Mouse (Mus musculus): ENCODE data around the gene Grin2c.

The Grin2c gene

GRCm38 (mm10) chr11:115283891-115284620 lies 17.0 kb upstream of the Grin2c start:
- DNase-seq (ENCODE audit: low spot score): no peak

GRCm38 (mm10) chr11:115283486-115283765 lies 16.4 kb upstream of the Grin2c start:
- DNase-seq (ENCODE audit: low spot score): no peak

GRCm38 (mm10) chr11:115282723-115283485 lies 15.9 kb upstream of the Grin2c start:
- DNase-seq (ENCODE audit: low spot score): no peak

DNA sequence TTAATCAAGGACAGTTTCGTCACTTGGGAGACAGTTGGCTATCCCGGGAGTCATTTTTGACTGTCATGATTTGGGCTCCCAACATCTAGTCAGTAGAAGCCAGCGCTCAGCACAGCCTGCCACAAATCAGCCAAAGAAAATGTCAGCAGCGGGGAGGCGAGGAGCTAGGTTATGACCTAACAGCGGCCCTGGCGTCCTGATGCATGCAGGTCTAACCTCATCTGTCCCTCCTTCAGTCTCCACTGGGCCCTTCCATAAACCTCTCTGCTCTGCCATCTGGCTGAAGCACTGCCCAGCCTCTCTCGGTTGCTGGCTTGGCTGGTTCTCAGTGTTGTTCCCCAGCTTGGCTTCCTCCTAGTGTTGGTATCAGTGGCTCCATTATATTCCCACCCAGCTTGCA lies 15.3 kb upstream of the Grin2c start:
- no peak for DNase-seq (ENCODE audit: low spot score)

GRCm38 (mm10) chr11:115279726-115280125 lies 12.7 kb upstream of the Grin2c start:
- no peak for DNase-seq (ENCODE audit: low spot score)

DNA sequence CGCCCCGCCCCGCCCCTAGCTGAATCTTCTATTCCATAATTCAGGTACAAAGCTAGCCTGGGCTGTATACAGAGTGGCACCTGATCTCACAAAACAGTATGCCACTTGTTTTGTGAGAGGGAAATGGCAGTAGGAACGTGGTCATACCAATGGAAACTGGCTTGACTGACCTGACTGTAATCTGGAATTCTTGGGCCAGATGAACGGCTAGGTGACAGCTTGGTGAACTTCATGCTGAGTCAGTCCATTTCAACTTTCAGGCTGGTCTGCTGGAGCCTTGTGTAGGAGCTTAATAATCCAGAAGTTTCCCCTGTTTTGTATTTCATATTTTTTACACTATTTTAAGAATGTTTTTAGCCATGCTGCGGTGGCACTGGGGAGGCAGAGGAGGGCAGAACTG lies 11.1 kb upstream of the Grin2c start:
- DNase-seq (ENCODE audit: low spot score): no peak

GRCm38 (mm10) chr11:115277604-115277975 lies 10.5 kb upstream of the Grin2c start:
- DNase-seq (ENCODE audit: low spot score): no peak

DNA sequence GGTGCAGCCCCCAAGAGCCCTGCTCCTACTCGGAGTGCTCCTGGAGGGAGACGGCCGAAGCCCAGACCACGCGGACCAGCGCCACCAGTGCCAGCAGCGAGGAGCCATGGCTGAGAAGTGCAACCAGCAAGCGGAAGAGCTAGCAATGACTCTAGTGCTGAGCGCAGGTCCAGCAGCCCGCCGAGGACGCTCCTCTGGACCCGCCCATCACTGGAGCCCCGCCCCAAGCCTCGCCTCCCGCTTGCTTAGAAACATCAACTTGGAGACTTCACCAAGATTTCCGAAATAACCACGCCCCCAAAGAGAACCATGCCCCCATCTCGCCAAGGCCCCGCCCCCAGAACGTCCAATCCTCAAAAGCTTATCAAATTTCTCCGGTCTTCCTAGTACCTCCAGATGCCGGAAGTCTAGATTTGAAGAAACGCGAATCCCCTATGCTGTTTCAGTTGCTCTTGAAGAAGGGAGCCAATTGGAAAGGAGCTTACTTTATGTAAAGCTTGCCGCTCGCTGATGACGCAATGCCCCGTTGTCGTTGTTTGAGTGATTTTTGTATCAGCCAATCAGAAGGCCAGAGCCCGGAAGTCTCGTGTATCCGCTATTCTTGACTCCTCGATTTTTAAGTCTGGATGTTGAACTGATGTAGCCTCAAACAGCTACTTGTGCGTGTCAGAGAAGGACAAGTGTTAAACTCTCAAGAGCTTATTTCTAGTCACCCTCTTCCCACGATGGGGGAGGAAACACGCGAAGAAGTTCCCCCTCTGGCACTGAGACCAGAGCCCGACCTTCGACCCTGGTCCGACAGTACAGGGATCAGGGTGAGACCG lies 9.9 kb upstream of the Grin2c start, which contains the start of gene Fdxr:
TSS of gene Fdxr (minus strand) at position 271 of the 824 bp plus-strand sequence.
- DNase-seq (ENCODE audit: low spot score): peak; percentile 100

GRCm38 (mm10) chr11:115275954-115276353 lies 8.9 kb upstream of the Grin2c start:
- DNase-seq (ENCODE audit: low spot score): no peak

- no peak for DNase-seq (ENCODE audit: low spot score)
These were observed 8.5 kb upstream of the Grin2c start for GRCm38 (mm10) chr11:115275509-115275908.

DNA sequence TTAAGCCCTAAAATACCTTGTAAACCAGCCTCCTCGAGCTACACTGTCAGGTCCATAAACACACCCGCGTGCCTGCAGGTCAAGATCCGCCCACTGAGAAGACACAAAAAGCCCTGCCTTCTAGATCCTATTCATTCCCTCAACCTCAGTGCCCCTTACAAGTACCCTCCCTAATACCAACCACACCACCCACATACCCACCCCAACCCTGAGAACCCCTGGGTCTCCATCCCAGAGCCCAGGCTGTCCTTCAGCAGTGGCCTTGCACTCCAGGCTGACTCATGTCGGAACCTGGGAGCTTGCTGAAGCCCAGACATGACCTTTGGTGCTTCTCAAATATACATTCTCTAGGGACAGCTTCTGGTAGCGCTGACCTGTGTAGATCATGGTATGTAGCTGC lies 7.7 kb upstream of the Grin2c start:
- DNase-seq (ENCODE audit: low spot score): no peak

GRCm38 (mm10) chr11:115274178-115274577 lies 7.1 kb upstream of the Grin2c start:
- DNase-seq (ENCODE audit: low spot score): no peak

DNA sequence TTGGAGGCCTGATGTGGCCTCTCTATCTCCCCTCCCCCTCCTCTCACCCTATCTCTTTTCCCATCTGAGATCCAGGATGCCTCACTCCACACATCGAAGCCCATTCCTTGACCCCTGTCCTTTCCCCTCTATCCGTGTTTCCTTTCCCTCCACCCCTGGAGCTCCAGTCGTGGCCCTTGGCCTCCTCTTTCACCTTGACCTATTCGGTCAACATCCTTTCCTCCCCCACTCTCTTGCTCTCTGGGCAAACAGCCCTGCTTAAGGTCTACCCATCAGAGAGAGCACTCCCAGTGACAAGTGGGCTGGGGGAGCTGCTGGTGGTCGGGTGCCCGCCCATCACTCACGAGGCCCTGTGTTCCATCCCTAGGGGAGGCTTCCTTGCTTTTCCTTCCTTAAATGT lies 6.7 kb upstream of the Grin2c start:
- no peak for DNase-seq (ENCODE audit: low spot score)

DNA sequence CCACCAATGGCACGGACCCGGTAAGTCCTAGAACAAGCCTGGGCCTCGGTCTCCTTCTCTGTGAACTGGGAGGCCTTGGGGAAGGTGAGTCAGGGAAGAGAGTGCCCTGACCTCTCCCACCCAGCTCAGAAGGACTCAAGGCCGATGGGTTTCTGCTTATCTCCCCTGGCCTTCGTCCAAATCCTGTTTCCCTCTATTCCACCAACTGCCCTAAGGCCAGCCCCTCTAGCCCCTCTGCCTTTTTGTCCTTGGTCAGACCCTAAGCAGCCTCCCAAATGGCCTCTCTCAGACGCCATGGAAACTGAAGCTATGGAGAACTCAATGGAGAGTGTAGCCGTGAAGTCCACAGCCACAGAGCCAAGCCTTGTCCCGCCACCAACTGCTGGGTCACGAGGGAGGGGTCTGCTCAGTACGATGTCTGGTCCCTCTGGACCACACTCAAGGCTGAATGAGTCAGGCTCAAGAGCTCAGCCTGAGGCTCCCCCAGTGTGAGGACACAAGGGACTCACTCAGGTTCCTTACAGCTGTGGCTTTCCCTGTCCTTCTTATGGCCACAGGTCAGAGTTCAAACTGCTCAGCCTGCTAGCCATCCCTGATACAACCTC lies 6.0 kb upstream of the Grin2c start:
- DNase-seq (ENCODE audit: low spot score): no peak

- DNase-seq (ENCODE audit: low spot score): no peak
These were observed 4.4 kb upstream of the Grin2c start for GRCm38 (mm10) chr11:115271481-115271880.

DNA sequence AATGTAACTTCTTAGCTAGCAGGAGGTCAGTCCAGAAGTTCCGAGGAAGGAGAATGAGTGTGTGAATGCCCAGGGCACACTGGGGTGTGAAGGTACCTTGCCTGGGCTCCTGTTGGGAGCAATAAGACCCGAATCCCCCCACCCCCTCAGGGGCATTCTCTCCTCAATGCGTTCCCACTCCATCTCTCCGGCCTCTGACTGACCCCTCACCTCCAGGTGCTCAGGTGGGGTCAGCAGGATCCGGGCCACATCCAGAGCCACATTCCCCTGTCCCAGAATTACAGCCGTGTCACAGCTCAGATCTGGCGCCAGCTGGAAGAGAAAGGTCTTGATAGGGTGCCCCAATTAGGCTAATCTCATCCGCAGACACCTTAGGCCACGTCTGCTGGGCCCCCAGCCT lies 4.0 kb upstream of the Grin2c start:
- DNase-seq (ENCODE audit: low spot score): no peak

DNA sequence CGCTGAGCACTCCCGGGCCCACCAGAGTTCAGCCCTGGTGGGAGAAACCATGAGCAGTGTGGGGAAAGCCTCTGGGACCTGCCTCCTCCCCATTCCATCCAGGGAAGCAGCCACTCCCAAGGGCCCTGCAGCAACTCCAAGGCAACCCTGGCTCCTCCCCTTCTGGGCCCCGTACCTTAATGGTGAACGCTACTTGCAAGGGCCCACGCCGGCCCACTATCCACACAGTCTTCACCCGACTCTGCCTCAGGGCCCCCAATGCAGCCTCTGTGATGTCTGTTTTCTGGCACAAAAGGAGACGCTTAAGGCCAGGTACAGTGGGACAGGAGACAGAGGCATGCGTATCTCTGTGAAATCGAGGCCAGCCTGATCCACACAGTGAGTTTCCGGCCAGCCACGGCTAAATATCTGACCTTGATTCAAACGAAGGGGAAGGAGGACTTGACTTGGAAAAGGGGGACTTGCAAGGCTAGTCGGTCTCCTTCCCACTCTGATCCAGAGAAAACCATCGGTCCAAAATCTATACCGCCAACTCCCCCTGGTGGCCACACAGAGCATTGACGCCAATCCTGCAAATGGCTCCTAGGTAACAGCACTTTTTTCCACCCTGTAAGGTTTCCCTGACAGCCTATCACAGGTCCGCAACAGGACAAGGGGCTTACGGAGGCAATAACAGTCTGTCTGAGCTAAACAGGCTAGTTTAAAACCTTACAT lies 3.3 kb upstream of the Grin2c start:
- DNase-seq (ENCODE audit: low spot score): peak; percentile 89

DNA sequence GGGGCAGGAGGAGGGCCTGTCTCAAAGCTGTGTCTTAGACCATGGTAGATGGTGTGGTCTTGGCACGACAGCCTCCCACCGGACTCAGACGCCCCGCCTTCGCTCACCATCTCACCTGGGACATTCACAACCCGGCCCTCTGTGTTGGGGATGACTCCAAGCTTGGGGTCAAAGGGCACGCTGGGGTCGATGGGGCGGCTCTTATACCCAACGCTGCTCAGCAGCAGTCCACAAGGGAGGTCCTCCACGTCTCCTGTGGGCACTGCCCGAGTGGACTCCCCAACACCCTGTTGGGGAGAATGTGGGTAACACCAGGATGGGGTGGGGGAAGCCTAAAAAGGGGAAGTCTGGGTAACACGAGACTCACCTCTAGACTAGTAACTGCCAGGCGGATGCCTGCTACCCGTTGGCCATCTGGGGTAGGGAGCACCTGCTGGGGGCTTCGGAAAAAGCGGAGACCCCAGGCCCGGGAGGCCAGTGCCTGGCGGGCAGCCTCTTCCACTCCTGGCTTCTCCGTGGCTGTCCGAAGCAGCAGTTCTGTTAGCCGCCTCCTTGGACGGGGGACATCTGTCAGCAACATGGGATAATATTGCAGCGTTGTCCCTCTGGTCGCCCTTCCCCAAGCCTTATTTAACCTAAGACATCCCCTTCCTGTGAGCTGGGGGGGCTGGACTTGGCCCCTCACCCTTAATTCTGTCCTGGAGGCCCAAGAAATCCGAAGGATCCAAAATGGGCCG lies 2.5 kb upstream of the Grin2c start:
- DNase-seq (ENCODE audit: low spot score): no peak

DNA sequence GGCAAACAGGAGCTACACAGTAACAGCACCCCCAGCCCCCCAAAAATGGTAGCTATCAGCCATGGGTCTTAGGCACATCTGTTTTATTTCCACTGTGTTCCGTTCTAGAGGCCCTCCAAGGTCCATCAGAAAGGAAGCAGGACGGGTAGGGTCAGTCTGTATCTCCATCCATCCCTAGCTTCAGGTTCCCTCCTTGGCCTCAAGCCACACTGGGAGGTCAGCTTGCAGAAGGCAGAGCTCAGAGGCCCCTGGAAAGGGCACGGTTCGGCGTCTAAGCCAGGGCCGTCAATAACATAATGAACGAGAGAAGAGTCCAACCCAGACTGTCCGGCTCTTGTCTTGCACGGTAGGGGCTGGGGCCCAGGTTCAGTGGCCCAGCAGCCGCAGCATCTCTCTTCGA lies 915 bp upstream of the Grin2c start:
- no peak for DNase-seq (ENCODE audit: low spot score)

DNA sequence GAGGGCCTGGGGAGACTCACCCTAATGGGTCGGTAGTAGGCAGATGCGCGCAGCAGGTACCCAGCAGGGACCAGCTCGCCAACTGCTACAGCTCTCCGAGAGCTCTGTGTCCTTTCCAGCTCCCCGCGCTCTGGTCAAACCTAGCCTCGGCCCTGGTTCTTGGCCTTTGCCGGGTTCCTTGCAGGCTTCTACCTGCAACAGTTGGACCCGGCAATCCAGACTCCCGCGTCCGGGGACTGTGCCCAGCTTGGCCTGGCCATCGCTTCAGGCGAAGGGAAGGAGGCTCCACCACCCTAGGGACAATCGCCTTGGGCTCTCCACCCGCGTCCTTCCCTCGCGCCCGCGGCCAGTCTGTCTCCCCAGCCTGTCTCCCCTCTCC lies 654 bp downstream of the Grin2c start:
- no peak for DNase-seq (ENCODE audit: low spot score)

GRCm38 (mm10) chr11:115265771-115266399 lies 1.2 kb downstream of the Grin2c start:
- no peak for DNase-seq (ENCODE audit: low spot score)
